Mouse (Mus musculus) CH12.LX (cell line): ENCODE results near the gene Myl9.

ENCODE experiments used
- KAT2A ChIP-seq: IDR thresholded peaks from 2 replicates; pipeline ENCODE4 v1.6.1; 2012; ENCODE audit warnings: low read length, improper control_type of control experiment, inconsistent platforms; ENCODE audit not compliant: insufficient replicate concordance
- POLR2AphosphoS2 ChIP-seq: IDR thresholded peaks from 2 replicates; pipeline ENCODE4 v1.6.1; 2011; ENCODE audit warnings: low read depth, low read length, improper control_type of control experiment

GRCm38 (mm10) chr2:156743248-156743647 is 32.0 kb upstream of the Myl9 start:
- TF ChIP-seq KAT2A (no peak), POLR2AphosphoS2 (no peak)
